In the genomic region with DNA sequence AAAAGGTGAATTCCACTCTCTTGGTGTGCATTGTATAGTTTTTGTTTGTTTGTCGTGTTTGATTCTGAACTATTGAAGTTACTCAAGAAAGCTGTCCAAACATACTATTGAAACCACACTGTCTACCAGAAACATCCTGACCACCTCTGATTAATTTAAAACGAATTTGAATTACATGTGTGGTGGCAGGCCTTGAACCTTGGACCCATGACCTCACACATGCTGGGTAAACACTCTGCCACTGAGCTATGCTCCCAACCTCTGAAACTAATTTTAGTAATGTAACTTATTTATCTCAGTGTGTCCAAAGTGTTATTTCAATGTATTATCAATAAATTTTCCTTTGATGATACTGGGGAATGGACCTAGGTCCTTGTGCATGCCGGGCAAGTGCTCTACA, we compare ENCODE assay signal across 29 mouse cellular contexts. TPM values are rescaled to one million over a fixed set of nuclear protein-coding genes. Genes with fewer than 3 reads are reported as not detected.
DNase-seq lines count a peak whose midpoint lies in the region; ATAC-seq lines count a peak whose summit lies in the region.
"Had no signal": no experiment of that assay in that cellular context is flagged by ENCODE, and none has a peak within 500 bp of the region (broad histone marks: within the 10 kb centered on the region; RNA-seq: fewer than 3 reads in every experiment).

No protein-coding gene starts in this region.

- H3K4me2 ChIP-seq in kidney, embryonic 14.5 days (replicated peaks; ENCODE audit: low read depth, low read length), result no peak overlapping the region
- H3K4me2 ChIP-seq in liver, embryonic 16.5 days (ENCODE audit: low read depth, low read length), result no peak overlapping the region
- no peak overlapping the region for H3K4me2 ChIP-seq in liver, embryonic 11.5 days
- H3K4me2 ChIP-seq: embryonic facial prominence, embryonic 12.5 days; embryonic facial prominence, embryonic 15.5 days; heart, embryonic 12.5 days; heart, embryonic 15.5 days; hindbrain, embryonic 13.5 days had no signal

- peaks cover 4% of the 10 kb centered on the region; the same call in 1 of the 2 replicates for H3K4me1 ChIP-seq in kidney, embryonic 14.5 days (ENCODE audit: control insufficient read depth, insufficient read depth, low read length)
- peaks cover 14% of the 10 kb centered on the region for H3K4me1 ChIP-seq in liver, embryonic 16.5 days (ENCODE audit: control insufficient read depth, low read depth, low read length)
- H3K4me1 ChIP-seq in liver, embryonic 11.5 days (replicated peaks; ENCODE audit: control insufficient read depth, insufficient read depth, low read length), result peaks cover 11% of the 10 kb centered on the region
- H3K4me1 ChIP-seq: embryonic facial prominence, embryonic 12.5 days had no signal

- ATAC-seq in kidney, embryonic 14.5 days (ENCODE audit: low FRiP score, low TSS enrichment), result no peak
- no peak for ATAC-seq in liver, embryonic 16.5 days (ENCODE audit: low read depth)
- no peak for ATAC-seq in liver, embryonic 11.5 days (replicated peaks; ENCODE audit: low FRiP score)
- ATAC-seq: activated CD4-positive, CD25-positive, alpha-beta regulatory T cell, adult 4 months; forebrain, embryonic 14.5 days; forebrain, postnatal 0 days; hindbrain, embryonic 16.5 days had no signal

- no peaks in the 10 kb centered on the region for H3K27me3 ChIP-seq in kidney, embryonic 14.5 days (ENCODE audit: control insufficient read depth, insufficient read depth, low read length)
- H3K27me3 ChIP-seq in liver, embryonic 16.5 days (ENCODE audit: control insufficient read depth, insufficient read depth, low read depth, low read length), result no peaks in the 10 kb centered on the region
- H3K27me3 ChIP-seq in liver, embryonic 11.5 days (replicated peaks; ENCODE audit: control insufficient read depth, insufficient read depth, low read length), result no peaks in the 10 kb centered on the region
- H3K27me3 ChIP-seq: embryonic facial prominence, embryonic 12.5 days; embryonic facial prominence, embryonic 15.5 days; heart, embryonic 12.5 days; heart, embryonic 15.5 days; hindbrain, embryonic 13.5 days had no signal

- DNase-seq in adrenal gland, adult 2 months, result peak; percentile 51
- DNase-seq in adrenal gland, adult 18-20 months (ENCODE audit: low spot score in 2 of 2), result no peak
- DNase-seq in kidney, adult 9 months, result peak; percentile 66
- DNase-seq in liver, embryonic 11.5 days (ENCODE audit: low spot score), result no peak
- DNase-seq: adrenal gland, postnatal 14 days; cerebellum, adult 11 months; cerebellum, adult 2 months; cerebellum, adult 9-11 months; cerebellum, postnatal 25 days; forebrain, postnatal 0 days; gastrocnemius, postnatal 25 days; heart, adult 18-20 months; heart, postnatal 10 days; heart, postnatal 36 days had no signal

- WGBS in kidney, embryonic 14.5 days, result 93% methylated on average over 3 of the region's 3 CpGs
- WGBS in liver, embryonic 16.5 days (ENCODE audit: insufficient replicate concordance), result 73% methylated on average over 3 of the region's 3 CpGs
- 85% methylated on average over 3 of the region's 3 CpGs for WGBS in liver, embryonic 11.5 days

- no peaks in the 10 kb centered on the region for H3K9me3 ChIP-seq in kidney, embryonic 14.5 days (ENCODE audit: control insufficient read depth, low read length)
- no peaks in the 10 kb centered on the region for H3K9me3 ChIP-seq in liver, embryonic 16.5 days (replicated peaks; ENCODE audit: control insufficient read depth, low read length)
- no peaks in the 10 kb centered on the region for H3K9me3 ChIP-seq in liver, embryonic 11.5 days (ENCODE audit: control insufficient read depth, low read length)
- H3K9me3 ChIP-seq: embryonic facial prominence, embryonic 12.5 days; embryonic facial prominence, embryonic 15.5 days; heart, embryonic 15.5 days; hindbrain, embryonic 10.5 days; hindbrain, embryonic 13.5 days had no signal

- peaks cover 10% of the 10 kb centered on the region for H3K36me3 ChIP-seq in kidney, embryonic 14.5 days (ENCODE audit: control insufficient read depth, insufficient read depth, low read length)
- H3K36me3 ChIP-seq in liver, embryonic 16.5 days (ENCODE audit: control insufficient read depth, insufficient read depth), result peaks cover 51% of the 10 kb centered on the region
- peaks cover 34% of the 10 kb centered on the region for H3K36me3 ChIP-seq in liver, embryonic 11.5 days (ENCODE audit: control insufficient read depth, insufficient read depth, low read length)
- H3K36me3 ChIP-seq: embryonic facial prominence, embryonic 12.5 days; embryonic facial prominence, embryonic 15.5 days; hindbrain, embryonic 10.5 days; hindbrain, embryonic 13.5 days had no signal

- no peak overlapping the region for H3K9ac ChIP-seq in kidney, embryonic 14.5 days (ENCODE audit: low read depth, low read length)
- H3K9ac ChIP-seq in liver, embryonic 16.5 days (ENCODE audit: low read depth, low read length), result no peak overlapping the region
- H3K9ac ChIP-seq in liver, embryonic 11.5 days (ENCODE audit: low read depth, low read length), result no peak overlapping the region
- H3K9ac ChIP-seq: embryonic facial prominence, embryonic 12.5 days; embryonic facial prominence, embryonic 15.5 days; forebrain, postnatal 0 days; heart, embryonic 12.5 days; heart, embryonic 15.5 days; hindbrain, embryonic 13.5 days had no signal

- no peak overlapping the region for H3K4me3 ChIP-seq in kidney, embryonic 14.5 days (ENCODE audit: low read length)
- no peak overlapping the region for H3K4me3 ChIP-seq in liver, embryonic 16.5 days (ENCODE audit: low read depth, low read length)
- no peak overlapping the region for H3K4me3 ChIP-seq in liver, embryonic 11.5 days (ENCODE audit: low read depth, low read length)
- H3K4me3 ChIP-seq: embryonic facial prominence, embryonic 12.5 days; embryonic facial prominence, embryonic 15.5 days; heart, embryonic 12.5 days; heart, embryonic 15.5 days; hindbrain, embryonic 10.5 days; hindbrain, embryonic 13.5 days had no signal

- H3K27ac ChIP-seq in kidney, embryonic 14.5 days (ENCODE audit: low read depth, low read length), result no peak overlapping the region
- H3K27ac ChIP-seq in liver, embryonic 16.5 days (ENCODE audit: low read length), result peak overlapping the region; percentile 25; the same call in 1 of the 2 replicates
- H3K27ac ChIP-seq in liver, embryonic 11.5 days (ENCODE audit: low read depth, low read length), result no peak overlapping the region
- H3K27ac ChIP-seq: embryonic facial prominence, embryonic 12.5 days; embryonic facial prominence, embryonic 15.5 days; heart, embryonic 15.5 days; hindbrain, embryonic 10.5 days; hindbrain, embryonic 13.5 days had no signal

RNA-seq across cellular contexts. Expression of a gene that starts 8.4 kb away (rescaled TPM):
- 100 to 1,000 TPM in 1 of 2 experiments, 10 to 100 TPM in 1; 87.4 to 180 TPM for total RNA-seq in adrenal gland, adult 2 months (2021)
- 181 and 270 TPM in 2 replicates for polyA plus RNA-seq in adrenal gland, adult 2 months (2012; rRNA removed)
- 100 to 1,000 TPM; 133 to 185 TPM for total RNA-seq in adrenal gland, adult 18-20 months (2021)
- 11.5 and 13.2 TPM in 2 replicates for polyA plus RNA-seq in kidney, embryonic 14.5 days (2014; fragmentation: Nextera tagmentation; extraction: Ambion mirVana)
- 18.3 and 21.7 TPM in 2 replicates for polyA plus RNA-seq in liver, embryonic 16.5 days (2015; fragmentation: Nextera tagmentation; extraction: Ambion mirVana)
- 20.6 and 21.1 TPM in 2 replicates for polyA plus RNA-seq in liver, embryonic 11.5 days (2014; fragmentation: Nextera tagmentation; extraction: Ambion mirVana)

RNA-seq across cellular contexts. Expression of a gene that starts 37.5 kb away (rescaled TPM):
- total RNA-seq in adrenal gland, adult 2 months (2021), result 1 to 10 TPM; 8.4 to 9.6 TPM
- 4.2 and 4.8 TPM in 2 replicates for polyA plus RNA-seq in adrenal gland, adult 2 months (2012; rRNA removed)
- total RNA-seq in adrenal gland, adult 18-20 months (2021), result 1 to 10 TPM; 9.0 to 9.4 TPM
- 12.1 and 14.5 TPM in 2 replicates for polyA plus RNA-seq in kidney, embryonic 14.5 days (2014; fragmentation: Nextera tagmentation; extraction: Ambion mirVana)
- polyA plus RNA-seq in liver, embryonic 16.5 days (2015; fragmentation: Nextera tagmentation; extraction: Ambion mirVana), result 3.0 and 3.4 TPM in 2 replicates
- 9.3 and 9.5 TPM in 2 replicates for polyA plus RNA-seq in liver, embryonic 11.5 days (2014; fragmentation: Nextera tagmentation; extraction: Ambion mirVana)

RNA-seq across cellular contexts. Expression of a gene that starts 40.9 kb away (rescaled TPM):
- total RNA-seq in adrenal gland, adult 2 months (2021), result not detected
- 0.17 TPM in 1 of 2 replicates, not detected in the other for polyA plus RNA-seq in adrenal gland, adult 2 months (2012; rRNA removed)
- total RNA-seq in adrenal gland, adult 18-20 months (2021), result not detected
- polyA plus RNA-seq in kidney, embryonic 14.5 days (2014; fragmentation: Nextera tagmentation; extraction: Ambion mirVana), result not detected in 2 replicates
- polyA plus RNA-seq in liver, embryonic 16.5 days (2015; fragmentation: Nextera tagmentation; extraction: Ambion mirVana), result not detected in 2 replicates
- polyA plus RNA-seq in liver, embryonic 11.5 days (2014; fragmentation: Nextera tagmentation; extraction: Ambion mirVana), result not detected in 2 replicates
- total RNA-seq: adrenal gland, postnatal 14 days; adrenal gland, postnatal 4 days; common myeloid progenitor, adult 5-6 weeks; forebrain, postnatal 0 days; gastrocnemius, adult 8-10 months; gastrocnemius, postnatal 25 days; heart, adult 18-20 months; heart, postnatal 10 days; heart, postnatal 36 days had no signal
- polyA plus RNA-seq: activated CD4-positive, CD25-positive, alpha-beta regulatory T cell, adult 4 months; cerebellum, adult 2 months; embryonic facial prominence, embryonic 12.5 days; embryonic facial prominence, embryonic 15.5 days; forebrain, embryonic 11.5 days; forebrain, embryonic 14.5 days; forebrain, postnatal 0 days; heart, embryonic 12.5 days; heart, embryonic 15.5 days; hindbrain, embryonic 10.5 days; hindbrain, embryonic 13.5 days; hindbrain, embryonic 16.5 days had no signal

RNA-seq across cellular contexts. Expression of a gene that starts 52.3 kb away (rescaled TPM):
- 100 to 1,000 TPM; 168 to 250 TPM for total RNA-seq in adrenal gland, adult 2 months (2021)
- polyA plus RNA-seq in adrenal gland, adult 2 months (2012; rRNA removed), result 25.2 and 37.0 TPM in 2 replicates
- total RNA-seq in adrenal gland, adult 18-20 months (2021), result 100 to 1,000 TPM; 108 to 245 TPM
- 90.5 and 110 TPM in 2 replicates for polyA plus RNA-seq in kidney, embryonic 14.5 days (2014; fragmentation: Nextera tagmentation; extraction: Ambion mirVana)
- polyA plus RNA-seq in liver, embryonic 16.5 days (2015; fragmentation: Nextera tagmentation; extraction: Ambion mirVana), result 47.5 and 48.6 TPM in 2 replicates
- 57.4 and 59.4 TPM in 2 replicates for polyA plus RNA-seq in liver, embryonic 11.5 days (2014; fragmentation: Nextera tagmentation; extraction: Ambion mirVana)

RNA-seq across cellular contexts. Expression of a gene that starts 59.1 kb away (rescaled TPM):
- 10 to 100 TPM; 11.0 to 11.3 TPM for total RNA-seq in adrenal gland, adult 2 months (2021)
- 7.8 TPM in 2 replicates for polyA plus RNA-seq in adrenal gland, adult 2 months (2012; rRNA removed)
- total RNA-seq in adrenal gland, adult 18-20 months (2021), result 10 to 100 TPM; 10.9 to 12.2 TPM
- 3.2 and 5.3 TPM in 2 replicates for polyA plus RNA-seq in kidney, embryonic 14.5 days (2014; fragmentation: Nextera tagmentation; extraction: Ambion mirVana)
- 0.47 and 0.68 TPM in 2 replicates for polyA plus RNA-seq in liver, embryonic 16.5 days (2015; fragmentation: Nextera tagmentation; extraction: Ambion mirVana)
- polyA plus RNA-seq in liver, embryonic 11.5 days (2014; fragmentation: Nextera tagmentation; extraction: Ambion mirVana), result 1.8 and 1.9 TPM in 2 replicates

Comparison
In these comparisons a context has a peak if more than half of its experiments do, and no peak if none do; other contexts are left out.
1. DNase-seq: peak in adrenal gland, adult 2 months (single experiment) and kidney, adult 9 months (single experiment); none in adrenal gland, adult 18-20 months (0 of 2) and liver, embryonic 11.5 days (single experiment).